Mouse (Mus musculus) embryo, embryonic 10.5 days (tissue): ENCODE data around the gene Cd207.
"Not testable (repeated sequence)": the region's sequence is repeated elsewhere in the genome, so short reads cannot be mapped to it uniquely, and the experiment has no call there.

ENCODE experiments used
- DNase-seq: peaks from one replicate; pipeline ENCODE4 v3.0.0-alpha.2; 2015; ENCODE audit warnings: low spot score

The Cd207 gene

DNA sequence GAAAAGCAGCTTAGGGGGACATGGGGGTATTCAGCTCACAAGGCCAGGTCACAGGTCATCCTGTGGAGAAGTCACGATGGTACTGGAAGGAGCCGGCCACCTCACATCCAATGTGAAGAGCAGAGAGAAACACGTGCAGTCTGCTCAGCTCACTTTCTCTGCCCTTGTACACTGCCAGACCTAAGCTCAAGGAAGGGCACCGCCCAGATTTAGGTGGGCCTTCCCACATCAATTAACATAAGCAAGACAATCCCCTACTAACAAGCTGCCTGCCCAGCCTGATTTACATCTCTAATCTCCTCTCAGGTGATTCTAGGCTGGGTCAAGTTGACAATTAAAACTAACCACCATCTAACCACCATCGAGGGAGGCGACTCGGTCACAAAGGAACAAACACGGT lies 20.3 kb upstream of the Cd207 start:
- peak; percentile 10 for DNase-seq

DNA sequence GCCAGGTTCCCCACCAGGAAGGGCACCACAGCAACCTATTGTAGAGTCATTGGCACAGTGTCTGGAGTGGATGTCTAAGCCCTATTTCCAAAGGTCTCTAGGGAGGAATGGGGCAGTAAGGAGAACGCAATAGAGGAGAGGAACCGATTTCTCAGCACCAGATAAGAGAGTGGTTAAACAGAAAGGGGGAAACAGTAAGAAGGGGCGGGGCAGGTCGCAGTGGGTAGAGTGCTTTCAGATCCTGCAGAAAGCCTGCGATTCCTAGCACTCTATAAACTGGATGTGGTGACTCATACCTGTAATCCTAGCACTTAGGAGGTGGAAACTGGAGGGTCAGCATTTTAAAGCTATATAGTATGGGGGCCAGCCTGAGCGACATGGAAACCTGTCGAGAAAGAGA lies 19.0 kb upstream of the Cd207 start:
- DNase-seq: no peak

DNA sequence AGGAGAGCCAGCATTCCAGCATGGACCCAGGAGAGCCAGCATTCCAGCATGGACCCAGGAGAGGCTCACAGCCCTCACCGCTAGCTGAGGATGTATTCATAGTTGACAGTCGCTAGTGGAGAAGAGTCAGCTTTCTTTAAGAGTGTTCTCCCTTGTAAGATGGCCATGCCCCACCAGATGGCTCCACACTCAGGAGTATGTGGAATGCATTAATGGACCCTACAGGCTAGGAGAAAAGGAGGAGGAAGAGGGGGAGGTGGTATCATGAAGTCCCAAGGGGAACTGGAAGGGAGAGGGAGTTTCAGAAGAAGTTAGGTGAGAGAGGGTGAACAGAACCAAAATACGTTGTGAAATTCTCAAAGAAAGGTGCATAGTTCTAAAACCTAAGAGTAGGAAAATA lies 18.1 kb upstream of the Cd207 start:
- DNase-seq: no peak

DNA sequence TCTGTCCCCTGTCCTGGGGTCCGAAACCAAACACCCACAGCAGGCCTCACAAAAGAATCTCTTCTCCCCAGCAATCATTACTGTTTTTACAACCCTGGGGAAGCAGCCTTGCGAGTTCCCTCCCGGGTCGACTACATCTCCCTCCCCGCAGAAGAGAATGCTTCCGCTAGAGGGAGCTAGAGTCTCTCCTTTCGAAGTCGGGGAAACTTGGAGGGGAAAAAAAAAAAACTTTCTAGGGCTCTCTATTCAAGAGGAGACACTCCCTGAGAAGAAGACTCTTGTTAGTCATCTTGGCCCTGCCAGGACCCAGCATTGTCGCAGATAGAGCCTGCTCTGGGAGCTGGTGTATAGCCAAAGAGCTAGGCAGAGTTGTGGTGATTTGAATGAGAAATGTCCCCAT lies 16.2 kb upstream of the Cd207 start:
- DNase-seq: peak; percentile 87

DNA sequence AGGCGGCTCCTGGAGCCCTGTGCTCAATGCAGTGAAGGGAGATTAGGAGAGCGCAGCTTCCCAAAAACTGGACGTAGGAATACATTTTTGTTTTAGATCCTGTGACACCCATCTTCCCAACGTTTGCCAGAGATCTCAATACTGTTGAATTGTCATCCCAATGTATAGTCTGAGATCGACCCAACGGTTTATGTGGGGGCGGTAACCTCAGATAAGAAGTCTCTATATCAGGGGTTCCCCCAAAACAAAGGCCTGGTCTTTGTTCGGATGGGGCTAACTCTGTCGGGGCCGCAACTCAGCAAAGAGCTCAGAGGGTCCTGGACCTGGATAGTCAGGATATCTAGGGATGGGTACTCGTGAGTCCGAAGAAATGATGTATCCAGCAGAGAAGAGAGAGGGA lies 15.3 kb upstream of the Cd207 start:
- DNase-seq: no peak

DNA sequence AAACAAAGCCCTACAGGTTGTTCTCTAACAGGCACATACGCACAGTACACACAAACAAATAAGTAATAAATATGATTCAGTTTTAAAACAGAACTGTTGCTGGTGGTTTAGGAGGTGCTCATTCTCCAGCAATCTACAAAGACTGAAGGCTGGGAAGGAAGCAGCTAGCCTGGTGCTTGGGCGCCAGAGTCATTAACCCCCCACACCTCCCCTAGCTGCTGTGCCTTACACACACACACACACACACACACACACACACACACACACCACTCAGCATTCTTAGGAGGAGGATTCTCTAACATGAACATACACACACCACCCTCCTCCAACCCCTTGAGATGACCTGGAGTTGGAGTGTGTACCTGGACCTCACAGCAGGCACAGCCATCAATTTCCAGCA lies 13.3 kb upstream of the Cd207 start:
- DNase-seq: no peak

DNA sequence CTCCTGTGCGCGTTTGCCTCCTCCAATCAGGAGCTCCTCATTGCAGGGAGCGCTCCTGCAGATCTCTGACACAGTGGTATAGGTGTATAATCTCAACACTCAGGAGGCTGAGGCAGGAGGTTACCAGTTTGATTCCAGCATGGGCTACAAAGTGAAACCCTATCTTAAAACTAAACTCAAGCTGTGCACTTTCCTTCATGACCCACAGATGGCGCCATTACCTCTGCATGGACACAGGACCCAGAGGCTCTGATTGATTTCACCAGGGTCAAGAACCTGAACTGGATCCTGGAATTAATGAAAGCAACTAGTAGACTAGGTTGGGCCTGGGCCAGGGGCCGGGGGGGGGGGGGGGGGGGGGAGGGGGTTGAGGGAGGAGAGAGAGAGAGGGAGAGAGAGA lies 12.6 kb upstream of the Cd207 start:
- peak; percentile 83 for DNase-seq

DNA sequence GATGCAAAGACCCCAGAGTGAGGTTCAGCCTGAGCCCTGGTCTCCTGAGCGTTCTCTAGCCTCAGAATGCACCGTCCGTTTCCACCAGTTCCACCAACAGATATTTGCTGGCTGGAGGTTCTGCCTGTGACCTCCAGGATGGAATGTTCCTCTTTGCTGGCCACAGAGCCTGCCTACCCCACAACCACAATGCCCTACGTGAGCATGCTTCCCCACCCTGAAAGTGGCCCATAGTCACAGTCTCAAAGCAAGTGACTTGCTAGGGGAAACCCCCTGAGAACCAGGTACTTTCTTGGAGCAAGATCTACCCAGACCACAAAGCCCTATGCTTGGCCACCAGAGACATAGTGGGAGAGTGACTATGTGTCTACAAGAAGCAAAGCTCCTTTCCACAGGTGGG lies 11.7 kb upstream of the Cd207 start:
- no peak for DNase-seq

DNA sequence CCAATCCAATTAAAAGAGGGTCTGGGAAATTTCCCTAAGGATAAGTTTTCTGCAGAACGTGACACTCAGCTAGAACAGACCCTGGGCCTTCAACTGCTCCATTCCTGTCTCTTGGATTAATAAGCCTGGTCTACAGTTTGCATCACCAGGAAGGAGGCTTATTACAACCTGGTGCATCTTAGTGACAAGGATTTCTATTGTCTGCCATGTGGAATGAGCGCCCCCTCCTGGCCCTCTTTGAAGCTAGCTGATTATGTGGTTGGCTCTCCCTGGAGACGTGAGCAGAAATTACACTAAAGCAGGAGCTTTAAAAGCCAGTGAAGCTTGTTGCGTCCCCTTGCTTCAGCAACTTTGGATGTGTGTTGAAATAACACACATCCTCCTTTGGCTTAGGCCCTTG lies 4.3 kb downstream of the Cd207 start:
- DNase-seq: peak; percentile 90

DNA sequence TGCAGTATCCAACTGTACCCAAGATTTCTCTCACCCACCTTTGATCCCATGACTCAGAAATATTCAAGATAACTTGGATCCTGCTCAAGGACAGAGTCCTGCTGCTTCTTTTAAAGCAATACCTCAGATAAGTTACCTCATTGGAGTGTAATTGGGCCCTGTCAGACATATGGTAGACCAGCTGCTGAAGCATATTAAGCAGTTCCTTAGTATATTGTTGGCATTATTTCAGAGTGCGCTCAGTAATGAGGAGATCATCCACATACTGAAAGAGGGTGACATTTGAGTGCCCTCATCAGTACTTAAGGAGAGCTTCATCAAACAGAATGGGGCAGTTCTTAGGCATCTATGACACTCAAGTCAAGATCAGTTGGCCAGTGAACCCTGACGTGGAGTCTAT lies 12.6 kb downstream of the Cd207 start:
- DNase-seq: no peak

DNA sequence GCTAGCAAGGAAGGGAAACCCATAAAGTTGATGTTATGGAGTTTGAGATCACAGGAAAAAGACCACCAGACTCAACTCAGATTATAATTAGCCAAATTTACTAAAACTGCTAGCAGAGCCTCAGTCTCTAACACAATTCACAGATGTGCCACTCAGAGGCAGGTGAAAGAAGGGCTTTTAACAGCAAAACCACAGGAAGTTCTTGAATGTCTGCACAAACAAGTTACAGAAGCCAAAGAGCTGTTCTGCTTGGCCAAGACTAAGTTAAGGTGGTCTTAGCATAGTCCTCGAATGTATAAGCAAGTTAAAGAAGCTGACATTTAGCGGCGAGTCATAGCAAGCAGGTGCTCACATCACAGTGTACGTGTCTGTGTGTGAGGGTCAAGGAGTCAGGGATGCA lies 16.8 kb downstream of the Cd207 start:
- DNase-seq: no peak

DNA sequence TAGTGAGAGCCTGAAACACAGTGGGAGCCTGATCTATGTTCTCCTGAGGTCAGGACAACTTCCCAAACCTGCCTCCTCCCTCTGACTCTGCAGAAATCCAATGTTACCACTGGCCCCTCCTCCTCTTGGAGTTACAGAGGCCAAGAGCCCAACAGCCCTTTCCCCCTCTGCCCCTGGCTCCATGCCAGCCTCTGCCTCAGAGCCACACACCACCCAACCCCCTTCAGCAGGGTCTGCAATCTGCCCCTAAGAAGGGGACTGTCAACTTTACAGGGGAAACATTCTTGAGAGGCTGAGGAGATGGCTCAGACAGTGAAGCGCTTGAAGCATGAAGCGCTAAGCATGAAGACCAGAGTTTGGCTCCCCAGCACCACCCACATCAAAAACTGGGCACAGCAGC lies 21.6 kb downstream of the Cd207 start, which contains the start of gene Clec4f:
Gene Clec4f, minus strand, starts transcription at position 101 of the 400 bp plus-strand sequence.
- DNase-seq: no peak

DNA sequence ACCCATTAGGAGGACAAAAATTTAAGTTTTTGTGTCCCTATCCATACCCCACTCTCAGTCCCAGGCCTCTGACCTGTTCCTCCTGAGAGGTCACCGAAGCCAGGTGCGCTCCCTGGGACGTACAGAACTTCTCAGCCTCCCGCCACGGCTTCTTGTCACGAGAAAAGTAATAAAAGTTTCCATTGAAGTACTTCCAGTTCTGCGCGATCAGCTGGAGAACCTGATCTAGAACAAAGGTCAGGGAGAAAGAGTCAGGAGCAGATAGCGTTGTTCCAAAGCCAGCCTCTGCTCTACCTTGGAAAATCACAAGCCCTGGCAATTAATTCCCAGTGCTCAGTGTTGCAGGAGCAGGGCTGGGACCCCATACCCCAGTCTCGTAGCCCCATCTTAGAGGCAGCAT lies 30.9 kb downstream of the Cd207 start:
- DNase-seq: no peak

DNA sequence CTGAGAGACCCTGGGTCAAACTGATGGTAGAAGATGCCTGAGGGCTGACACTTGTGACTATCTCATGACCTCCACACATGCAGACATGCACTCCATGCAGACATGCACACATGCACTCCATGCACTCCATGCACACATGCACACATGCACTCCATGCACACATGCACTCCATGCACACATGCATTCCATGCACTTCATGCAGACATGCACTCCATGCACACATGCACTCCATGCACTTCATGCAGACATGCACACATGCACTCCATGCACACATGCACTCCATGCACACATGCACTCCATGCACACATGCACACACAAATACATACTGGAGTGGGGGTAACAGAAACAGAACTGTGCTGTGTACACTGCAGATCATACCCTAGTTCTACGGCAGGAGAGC lies 42.3 kb downstream of the Cd207 start:
- no peak for DNase-seq

DNA sequence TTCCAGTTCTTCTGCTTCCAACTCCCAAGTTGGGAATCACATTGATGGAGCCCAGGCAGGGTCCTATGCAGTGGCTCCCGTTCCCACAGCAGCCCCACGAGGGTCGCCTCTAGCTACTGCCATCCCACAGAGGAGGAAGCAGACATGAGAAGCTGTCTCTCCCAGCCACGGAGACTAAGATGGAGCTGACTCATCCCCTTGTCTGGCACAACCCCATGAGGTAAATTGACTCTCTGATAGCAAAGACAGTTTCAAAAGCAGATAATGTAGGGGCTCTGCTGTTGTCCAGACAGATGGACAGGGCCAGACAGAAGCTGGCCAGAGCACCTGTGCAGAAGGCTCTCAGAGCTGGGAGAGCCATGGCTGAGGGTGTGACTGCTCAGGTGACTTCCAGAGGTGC lies 43.0 kb downstream of the Cd207 start:
- DNase-seq: not testable (repeated sequence)

DNA sequence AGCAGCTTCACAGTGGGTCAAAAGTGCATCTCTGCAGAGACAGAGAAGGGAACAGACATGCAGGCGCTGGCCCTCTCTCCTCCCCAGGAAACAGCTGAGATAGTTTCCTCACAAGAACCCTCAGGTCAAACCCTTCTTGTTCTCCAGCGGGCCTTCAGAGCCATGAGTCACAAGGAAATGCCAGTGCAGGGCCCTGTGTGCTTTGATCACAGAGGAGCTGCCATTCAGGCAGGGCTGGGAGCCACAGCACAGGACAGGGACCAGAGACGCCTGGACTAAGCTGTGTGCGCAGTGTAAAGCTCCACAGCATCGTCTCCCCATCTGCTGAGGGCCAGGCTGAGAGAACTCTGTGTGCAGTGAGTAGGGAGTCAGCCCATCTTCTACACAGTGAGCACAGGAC lies 43.6 kb downstream of the Cd207 start:
- DNase-seq: peak; percentile 7

DNA sequence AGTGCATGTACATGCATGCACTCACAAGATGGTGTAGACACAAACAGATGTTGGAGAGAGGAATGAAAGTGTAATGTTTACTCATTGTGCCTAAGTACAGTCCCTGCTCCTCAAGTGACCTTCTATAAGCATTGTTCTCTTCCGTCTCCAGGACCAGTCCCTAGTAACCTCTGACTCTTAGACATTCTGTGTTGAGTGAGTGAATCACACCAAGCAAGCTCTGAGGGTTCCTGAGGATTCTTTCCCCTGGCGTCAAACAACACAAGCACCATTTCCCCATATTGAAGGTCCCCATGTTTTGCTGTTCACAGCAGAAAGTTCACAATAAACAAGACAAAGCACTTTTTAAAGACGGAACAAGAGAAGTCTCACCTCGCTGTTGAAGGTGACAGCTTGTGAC lies 45.8 kb downstream of the Cd207 start:
- DNase-seq: no peak

DNA sequence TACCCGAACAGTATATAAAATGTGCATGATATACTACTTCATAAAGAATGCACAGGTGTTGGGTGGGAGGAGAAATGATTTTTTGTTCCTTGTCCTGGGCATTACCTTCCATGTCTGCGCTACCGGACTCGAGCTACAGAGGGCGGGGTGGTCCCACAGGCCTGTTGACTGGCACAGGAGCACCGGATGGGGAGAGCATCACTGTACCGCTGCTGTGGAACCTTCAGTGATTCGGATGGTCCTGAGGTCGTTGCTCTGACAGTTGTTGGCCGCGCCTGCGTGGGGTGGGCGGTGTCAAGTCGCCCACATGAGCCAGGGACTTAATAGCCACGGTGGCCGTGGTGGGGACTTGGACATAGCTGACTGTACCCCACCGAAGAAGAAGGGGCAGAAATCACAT lies 50.9 kb downstream of the Cd207 start:
- DNase-seq: no peak
